Mouse (Mus musculus): ENCODE measurements around the gene Ndufv2.

DNA sequence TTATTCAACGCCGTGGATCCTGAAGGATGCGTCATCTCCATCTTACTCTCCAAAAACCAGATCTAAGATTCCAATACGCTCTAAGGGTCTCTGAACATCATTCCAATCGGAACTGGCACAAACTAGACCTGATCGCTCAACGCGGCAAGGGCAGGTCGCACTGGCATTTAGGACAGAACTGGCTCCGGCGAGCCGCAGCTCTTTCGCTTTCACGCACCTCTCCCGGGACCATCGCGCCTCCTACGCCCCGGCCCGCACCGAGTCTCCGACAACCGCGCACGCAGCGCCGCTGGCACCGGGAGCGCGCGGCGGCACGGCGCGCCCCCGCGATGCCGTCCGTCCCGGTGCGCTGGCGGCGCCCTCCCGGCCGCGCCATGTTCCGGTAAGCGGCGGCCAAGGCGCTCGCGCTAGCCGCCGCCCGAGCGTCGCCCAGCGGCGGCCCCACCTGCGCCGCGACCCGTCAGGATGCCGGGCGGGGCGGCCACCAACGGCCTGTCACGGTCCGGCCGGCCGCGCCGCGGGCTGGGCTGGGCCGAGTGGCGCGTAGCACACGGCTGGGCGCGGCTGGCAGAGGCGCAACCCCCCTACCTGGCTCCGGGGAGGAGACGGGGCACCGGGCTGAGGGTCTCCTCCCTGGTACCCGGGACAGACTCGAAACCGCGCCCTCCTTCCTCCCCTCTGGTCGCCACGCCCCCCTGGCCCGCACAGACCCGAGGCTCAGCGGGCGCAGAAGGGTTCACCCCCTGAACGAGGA lies 25.0 kb downstream of the Ndufv2 start:
- TF ChIP-seq CTCF (IDR thresholded peaks at IDR 0.05), result no peak
- TF ChIP-seq EP300 (IDR thresholded peaks at IDR 0.05), result no peak
